Mouse (Mus musculus) WW6 (cell line): ENCODE data around the gene Bcl11a.

ENCODE experiments used
- DNase-seq: peaks from one replicate; pipeline ENCODE4 v3.0.0-alpha.2; 2013; ENCODE audit warnings: low read depth, low spot score

Gene Bcl11a

DNA sequence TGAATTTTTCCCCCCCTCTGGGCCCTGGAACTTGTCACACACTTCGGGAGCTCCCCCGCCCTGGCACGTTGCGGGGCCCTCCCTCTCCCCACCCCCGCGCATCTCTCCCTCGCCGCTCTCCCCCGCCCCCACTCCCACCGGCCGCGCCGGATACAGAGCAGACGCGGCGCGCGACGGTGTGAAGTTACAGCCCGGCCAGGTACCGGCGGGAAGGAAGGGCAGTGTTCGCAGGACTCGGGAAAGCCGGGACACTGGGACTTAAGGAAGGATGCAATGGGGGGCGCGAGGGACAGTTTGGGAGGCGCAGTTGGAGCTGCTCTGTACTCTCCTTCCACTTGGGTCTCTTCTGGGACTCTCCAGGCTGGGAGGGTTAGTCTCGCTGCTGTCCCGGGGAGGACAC lies 2.7 kb downstream of the Bcl11a start:
- no peak for DNase-seq

DNA sequence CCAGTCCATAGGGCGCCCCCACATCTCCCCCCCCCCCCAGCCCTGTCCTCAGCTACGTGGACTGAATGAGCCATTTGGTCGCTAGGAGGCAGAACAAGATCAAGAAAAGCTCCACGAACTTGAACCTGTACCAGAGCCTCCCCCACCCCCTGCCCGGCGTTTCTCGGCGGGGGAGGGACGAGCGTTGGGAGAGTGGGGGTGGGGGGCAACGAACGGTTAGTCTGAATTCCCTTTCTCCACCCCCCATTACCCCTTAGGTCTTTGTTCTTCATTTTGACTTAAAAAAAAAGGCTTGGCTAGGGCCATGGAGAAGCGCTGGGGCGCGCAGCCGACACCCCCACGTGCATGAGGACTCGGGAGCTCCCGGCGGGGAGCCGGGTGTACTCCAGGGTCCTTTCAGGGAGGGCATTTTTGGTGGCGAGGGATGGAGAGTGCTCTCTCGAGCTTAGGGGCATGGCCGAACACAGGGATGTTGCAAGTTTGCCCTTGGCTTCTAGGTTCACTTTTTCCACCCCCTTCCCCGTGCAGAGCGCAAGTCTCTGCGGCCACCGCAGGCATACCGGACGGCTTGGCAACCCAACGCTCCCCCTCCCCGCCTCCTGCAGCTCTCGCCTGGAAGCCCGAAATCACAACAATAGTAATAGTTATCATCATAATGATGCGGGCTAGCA lies 3.3 kb downstream of the Bcl11a start:
- peak; percentile 60 for DNase-seq

DNA sequence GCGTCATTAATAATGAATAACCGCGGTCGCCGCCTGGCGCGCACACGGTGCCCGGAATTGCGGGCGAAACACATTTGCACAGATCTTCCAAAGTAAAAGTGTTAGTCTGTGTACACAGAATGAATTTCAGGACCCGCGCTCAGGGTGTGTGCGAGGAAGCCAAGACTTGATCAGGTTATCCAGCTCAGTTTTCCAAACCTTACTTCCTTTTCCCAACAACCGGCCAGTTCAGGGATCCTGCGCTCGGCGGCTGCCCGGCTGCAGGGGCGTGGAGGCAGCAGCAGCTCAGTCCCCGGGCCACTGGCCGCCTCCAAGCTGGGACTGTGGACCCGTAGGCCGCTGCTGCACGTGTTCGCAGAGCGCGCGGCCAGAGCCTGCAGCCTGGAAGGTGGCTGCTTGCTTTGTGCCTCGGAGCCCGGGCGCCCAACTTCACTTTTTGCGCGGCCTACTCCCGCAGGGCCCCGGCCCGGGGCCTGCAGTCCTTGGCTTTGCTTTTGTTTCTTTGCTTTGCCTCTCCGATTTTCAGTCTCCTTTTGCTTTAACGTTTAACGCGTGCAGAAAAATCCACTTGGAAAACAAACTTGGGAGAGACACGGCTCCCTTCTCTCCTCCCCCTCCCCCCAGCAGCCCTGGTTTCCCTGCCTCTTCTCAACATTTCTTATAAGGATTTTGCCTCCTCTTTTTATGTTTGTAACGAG lies 4.0 kb downstream of the Bcl11a start:
- DNase-seq = peak; percentile 46

DNA sequence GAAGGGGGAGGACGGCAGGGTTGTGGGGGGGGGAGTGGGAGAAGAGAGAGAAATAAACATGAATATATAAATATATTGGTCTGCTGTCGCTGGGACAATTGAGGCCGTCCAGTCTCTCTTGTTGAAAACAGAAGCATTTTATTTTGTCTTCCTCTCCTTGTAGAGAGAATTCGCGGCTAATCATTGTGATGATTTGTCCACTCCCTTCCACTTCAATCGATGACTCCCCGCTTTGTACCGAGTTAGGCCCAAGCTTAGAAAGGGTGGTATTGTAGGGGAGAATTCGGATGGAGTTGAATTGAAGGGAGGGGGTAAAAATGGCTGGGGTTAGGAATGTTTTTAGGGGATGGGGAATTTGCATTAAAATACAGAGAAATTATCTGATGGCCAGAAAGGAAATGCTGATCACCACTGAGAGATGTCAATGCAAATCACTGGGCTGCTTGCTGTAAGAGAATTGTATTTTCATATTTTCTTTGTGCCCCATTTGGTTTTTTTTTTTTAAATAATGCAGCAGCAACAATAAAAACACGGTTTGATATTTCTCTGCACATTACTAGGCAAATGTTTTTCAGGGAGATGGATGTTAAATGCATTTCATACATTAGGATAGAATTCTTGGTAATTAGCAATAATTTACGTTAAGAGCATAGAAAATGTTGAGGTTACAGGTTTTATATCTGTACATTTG lies 4.7 kb downstream of the Bcl11a start:
- no peak for DNase-seq

DNA sequence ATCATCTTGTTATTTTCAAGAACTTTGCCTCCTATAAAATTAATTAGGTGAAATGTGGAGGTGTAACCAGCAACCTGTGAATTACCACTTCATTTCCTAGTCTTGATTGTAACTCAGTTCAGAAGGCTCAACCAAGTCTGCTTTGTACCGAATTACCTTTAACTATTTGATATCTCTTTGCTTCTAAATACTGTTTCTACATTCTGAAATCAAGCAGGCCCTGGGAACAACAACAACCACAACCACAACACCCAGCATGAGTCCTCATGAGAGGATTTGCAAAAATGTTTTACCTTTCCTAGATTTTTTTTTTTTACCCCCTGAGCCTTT lies 5.2 kb downstream of the Bcl11a start:
- DNase-seq = no peak

DNA sequence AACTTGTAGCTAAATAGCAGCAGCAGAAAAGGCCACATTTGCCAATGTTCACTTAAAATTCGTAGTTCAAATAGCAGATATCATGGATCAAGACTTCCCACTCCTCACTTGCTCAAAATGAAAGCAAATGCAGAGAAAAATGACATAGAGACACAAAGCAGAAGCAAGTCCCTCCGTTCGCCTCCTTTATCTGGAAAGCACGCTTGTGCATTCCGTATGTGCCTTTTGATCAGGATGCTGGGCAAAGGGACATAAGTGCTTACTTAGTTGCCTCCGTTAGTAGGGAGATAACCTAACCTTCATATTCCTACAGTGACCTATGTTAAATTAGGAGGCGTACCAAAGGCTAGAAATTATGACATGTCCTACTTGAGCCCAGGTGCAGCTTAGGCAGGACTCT lies 5.6 kb downstream of the Bcl11a start:
- DNase-seq = no peak

DNA sequence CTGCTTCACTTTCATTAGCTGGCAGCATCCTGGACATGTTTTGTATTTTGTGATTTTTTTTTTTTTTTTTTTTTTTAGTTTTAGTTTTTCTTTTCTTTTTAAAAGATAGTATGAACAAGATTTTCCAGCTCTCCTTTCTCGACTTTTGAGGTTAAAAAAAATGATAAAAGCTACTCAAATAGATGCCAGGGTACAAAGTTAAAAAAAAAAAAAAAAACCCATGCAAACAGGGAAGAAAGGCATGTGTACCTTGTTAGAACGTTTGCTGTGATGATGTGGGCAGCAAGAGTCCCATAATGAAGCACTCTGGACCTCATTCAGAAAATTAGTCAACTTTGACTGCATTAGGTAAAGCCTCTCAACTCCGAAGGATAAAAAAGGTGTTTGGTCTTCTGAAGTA lies 6.2 kb downstream of the Bcl11a start:
- no peak for DNase-seq

DNA sequence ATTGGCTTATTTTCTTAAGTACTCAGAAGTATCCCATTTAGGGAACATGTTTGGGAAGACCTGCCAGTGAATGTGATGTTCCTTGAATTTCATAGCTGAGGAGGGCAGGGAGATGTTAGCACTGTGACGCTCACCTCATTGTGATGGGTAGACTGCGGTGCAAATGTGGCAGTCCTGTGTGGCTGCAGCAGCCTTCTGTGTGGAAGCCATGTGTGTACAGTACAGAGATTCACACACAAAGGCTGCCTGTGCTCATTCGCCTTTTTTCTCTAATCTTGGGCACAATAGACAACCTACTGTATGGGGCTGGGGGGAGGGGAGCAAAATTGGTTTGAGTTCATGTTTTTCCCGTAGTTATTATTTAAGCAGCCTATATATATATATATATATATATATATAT lies 6.7 kb downstream of the Bcl11a start:
- no peak for DNase-seq

DNA sequence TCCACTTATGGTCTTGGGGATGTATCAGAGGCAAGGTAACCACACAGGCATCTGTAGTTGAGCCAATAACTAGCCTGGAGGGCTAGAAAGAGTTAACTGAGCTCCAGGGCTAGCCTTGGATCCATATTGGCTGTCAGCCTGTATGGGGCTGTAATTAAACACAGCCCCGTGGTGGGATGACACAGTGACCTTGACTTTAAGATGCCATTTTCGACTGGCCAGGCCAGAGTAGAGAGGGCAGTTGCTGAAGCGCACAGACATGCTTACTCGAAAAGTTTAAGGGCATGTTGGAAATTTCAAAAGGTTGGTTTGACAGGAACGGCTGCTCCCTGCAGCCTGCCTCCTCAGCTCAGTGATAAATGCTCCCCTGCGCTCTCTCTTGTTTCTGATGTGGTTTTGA lies 8.1 kb downstream of the Bcl11a start:
- DNase-seq = no peak

DNA sequence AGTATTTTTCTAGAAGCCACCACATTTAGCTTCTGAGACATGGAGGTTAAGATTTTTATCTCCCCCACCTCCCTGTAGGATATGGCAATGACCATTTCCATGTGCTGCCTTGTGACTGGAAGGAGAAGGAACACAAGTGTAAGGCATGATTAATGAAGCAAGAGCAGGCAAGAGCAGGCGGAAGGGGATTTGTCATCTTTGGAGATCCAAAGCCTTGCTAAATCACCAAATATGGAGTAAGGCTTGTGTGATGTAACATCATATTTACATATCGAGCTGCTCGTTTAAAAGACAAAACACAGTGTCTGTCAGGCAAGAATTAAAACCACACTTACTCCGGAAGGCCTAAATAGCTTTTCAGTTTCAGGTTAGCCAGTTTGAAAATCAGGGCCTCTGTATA lies 9.2 kb downstream of the Bcl11a start:
- no peak for DNase-seq

DNA sequence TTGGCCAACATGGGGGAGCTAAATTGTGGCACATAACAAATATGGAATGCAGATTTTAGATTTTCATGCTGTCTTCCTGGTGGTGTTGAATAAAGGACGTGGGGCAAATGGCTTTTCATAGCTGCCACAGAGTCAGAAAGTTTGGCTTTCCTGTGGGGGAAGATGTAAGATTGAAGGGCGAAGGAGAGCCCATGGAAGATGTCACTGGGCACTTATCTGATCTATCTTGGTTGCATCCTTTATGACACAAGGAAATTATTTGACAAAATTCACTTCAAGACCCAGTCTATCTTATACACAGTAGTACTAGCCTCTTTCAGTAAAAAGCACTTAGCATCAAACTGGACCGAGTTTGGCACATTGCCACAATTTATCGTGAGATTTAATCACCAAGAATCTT lies 12.6 kb downstream of the Bcl11a start:
- no peak for DNase-seq

DNA sequence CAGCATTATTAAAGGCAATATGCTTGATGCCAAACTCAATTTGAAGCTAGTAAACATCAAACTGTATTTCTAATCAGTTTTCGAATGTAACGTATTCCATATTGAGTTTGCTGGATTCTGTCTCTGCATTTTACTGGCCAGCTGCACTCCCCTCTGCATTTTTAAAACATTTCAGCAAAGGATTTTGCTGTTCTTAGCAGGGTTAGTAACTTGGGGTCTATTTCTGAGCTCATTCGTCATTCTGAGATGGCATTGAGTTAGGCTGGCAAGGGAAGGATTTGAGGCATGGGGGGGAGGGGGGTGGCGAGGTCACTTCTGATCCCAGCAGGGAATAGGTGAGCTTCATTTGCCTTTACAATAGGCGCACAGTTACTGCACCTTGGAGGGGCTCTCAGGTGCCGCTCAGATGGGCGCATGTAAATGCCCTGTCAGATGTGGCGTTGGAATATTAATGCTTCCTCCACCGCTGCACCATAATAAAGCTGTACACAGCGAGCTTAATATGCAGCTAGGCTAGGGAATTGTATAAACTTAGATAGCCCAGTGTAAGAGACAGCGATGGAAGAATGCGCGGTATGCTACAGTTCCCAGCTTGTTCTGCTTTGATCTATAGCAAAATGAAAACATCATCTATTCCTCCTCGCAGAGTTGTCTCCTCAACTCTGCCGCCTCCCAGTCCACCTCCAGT lies 13.7 kb downstream of the Bcl11a start:
- DNase-seq = no peak

DNA sequence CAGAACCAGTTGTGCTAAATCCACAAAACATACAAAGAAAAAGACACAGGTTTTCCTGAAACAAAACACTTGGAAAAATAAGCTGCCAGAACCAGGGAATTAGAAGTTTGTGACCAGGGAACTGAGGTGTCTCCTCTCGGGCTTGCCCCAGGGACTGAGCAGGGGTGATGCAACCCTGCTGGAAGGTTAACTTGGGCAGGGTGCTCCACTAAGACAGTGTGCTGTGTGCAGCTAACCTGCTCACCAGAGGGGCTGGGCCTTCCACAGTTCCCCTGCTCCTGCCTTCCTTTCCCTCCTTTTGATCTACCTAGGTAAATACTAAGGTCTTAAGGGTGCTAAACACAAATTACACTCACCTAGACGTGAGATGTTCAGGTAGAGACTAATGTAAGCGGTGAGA lies 14.8 kb downstream of the Bcl11a start:
- DNase-seq = no peak

DNA sequence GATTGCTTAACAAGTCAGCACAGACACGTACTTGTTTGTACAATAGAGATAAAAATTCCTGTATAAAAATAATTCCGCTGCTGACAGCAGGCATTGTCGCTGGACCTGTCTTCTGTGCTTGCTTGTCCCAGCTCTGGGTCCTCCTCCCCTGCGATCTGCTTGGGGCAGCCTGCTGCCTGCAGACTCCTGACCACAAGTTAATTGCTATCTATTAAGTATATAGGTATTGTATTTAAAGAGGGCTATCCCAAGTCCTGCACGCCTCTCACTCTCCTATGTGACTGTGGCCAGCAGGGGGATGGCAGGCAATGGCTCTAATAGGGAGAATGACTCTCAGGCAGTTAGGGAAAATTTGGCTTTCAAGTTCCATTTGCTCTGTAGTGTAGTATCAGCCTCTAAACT lies 16.2 kb downstream of the Bcl11a start:
- DNase-seq = no peak

DNA sequence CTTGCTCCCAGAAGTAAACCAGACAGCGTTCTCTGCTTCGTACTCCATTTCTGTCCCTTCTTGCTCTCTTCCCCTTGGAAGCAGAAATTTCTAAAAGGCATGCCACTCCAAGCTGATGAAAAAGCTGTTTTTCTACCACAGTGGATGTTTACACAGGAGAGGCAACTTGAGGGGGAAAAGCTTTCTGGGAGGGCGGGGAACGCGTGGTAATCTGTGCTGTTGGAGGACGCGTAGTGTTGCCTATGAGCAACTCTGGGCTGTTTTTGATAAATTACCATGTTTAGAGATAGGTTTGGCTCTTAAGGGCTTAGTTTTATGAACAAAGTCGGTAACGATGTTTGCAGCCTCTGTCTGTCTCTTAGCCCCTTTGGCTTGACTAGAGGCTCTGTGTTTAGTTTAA lies 17.4 kb downstream of the Bcl11a start:
- no peak for DNase-seq

DNA sequence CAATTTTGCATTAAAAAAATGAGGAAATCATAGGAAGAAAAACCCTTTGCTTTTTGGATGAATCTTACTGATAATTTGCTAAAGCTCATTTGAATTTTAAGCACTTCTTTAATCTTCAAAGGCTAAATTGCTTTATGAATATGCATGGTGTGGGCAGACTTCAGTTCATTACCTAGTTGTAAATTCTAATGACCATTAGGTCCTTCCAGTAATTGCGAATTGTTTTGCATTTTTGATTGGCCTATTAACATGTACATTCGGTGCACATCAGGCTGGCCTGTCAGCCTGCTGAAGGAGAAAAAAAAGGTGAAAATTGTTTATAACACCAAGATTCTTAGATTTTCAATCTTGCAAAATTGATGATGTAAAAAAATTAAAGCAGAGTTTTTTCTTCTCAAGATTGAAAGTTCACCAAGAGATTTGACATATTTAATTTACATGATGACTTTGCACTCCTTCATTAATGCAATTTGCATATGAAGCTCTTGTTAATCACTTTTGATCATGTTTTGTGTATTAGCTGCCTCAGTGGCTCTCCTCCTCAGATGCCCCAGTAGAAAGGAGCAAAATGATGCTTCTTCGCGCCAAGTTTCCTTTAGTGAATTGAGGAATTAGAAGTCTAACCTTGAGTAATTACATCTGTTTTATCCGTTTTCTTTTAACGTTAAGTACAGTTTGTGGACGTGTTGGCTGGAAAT lies 17.9 kb downstream of the Bcl11a start:
- no peak for DNase-seq

DNA sequence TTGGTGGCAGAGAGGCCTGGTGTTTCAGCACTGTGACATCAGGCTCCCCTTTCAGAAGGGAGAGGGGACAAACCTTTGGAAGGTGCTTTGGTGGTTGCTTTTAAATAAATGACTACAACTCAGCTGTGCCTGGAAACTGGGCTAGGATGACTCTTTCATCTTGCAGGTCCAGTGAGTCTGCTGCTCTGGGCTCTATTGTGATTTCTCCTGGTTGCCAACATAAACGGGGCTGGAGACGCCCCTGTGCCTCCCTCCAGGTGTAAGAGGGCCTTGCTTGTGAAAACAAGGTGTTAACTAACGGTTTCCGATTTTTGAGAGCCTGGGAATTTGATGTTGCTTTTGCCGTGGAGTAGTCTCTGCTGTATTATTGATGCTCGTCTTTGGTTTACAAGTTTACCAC lies 18.6 kb downstream of the Bcl11a start:
- DNase-seq = no peak

DNA sequence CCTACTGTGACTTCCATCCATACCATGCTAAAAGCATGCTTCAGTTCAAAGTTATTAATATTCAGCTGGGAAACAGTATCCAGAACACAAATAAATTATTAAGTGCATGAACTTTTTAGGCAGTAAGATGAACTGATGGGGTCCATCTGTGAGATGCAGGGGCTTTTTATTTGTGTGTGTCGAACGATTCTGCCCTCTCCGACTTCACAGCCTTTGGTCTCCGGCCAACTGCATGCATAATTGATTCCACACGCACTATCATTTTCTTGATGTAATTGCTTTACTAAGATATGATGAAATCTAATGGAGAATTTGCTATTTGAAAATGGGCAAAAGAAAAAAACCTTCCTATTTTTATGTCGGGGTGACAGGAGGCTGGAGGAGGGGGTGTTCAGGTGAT lies 19.2 kb downstream of the Bcl11a start:
- DNase-seq = no peak

DNA sequence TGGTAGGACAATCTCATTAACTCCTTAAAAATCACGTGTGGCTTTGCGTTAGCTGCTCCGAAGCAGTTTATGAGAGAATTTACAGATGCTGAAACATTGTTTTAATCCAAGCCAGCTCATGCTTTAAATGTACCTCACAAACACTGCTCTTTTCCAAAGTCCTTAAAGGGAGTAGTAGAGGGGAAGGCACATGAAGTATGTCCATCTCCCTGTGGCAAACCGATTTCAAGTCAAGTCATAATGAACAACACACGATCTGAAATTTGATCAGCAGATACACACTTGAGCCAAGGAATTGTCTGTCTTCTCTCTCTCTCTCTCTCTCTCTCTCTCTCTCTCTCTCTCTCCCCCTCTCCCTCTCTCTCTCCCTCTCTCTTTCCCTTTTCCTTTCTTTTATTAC lies 20.2 kb downstream of the Bcl11a start:
- DNase-seq = no peak

DNA sequence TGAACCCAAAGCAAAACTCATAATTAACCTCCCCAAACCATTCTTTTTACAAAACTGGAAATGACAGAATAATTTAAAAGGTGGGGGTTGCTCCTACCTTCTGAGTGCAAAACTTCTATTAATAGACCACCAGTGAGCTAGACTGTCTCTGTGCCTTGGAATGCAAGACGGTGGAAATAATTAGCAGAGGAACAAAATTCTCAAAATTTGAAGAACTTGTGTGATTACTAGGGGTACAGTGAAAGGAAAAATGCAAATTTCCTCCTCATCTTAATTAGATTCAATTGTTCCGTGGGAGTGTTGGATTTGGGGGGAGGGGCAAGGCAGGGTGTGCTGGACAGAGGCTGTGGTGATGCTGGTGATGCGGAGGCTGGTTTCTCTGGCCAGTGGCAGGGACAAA lies 20.8 kb downstream of the Bcl11a start:
- no peak for DNase-seq

DNA sequence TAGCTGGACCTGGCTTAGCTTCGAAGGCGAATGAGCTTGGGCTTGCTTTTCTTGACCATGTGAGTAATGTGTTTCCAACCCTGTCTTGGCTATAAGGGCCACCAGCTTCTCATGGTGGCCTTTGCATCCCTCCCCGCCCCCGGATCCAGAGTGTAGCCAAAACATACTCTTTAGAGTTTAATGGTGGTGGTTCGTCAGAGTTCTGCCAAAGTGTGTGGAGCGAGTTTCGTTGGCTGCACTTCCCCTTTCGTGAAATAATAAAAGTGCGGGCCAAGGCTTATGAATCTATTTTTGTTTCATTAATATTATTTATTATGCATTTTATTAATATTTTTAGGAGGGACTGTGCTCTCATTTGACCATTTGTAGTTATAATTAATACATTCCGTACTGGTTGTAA lies 21.4 kb downstream of the Bcl11a start:
- no peak for DNase-seq

DNA sequence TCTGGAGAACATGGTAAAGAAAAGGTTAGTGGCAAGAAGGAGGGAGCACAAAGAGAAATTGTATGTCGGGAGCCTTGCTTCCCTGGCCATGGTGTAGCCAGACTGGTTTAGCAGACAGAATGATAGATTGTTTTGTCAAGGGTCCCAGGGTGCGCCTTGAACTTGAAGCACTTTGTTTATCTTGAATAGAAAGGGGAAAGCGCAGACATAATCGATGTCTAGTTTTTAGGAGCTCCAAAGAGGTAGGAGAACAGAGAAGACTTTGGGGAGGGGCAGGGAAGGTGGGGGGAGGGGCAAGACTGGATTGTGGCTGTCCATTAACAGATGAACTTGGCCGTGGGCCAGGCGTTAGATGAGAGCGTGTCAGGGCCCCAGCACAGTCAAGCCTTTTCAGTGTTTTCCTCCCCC lies 22.0 kb downstream of the Bcl11a start:
- DNase-seq = no peak
